Comparison of ENCODE assay signal across 12 mouse cellular contexts in the genomic region with DNA sequence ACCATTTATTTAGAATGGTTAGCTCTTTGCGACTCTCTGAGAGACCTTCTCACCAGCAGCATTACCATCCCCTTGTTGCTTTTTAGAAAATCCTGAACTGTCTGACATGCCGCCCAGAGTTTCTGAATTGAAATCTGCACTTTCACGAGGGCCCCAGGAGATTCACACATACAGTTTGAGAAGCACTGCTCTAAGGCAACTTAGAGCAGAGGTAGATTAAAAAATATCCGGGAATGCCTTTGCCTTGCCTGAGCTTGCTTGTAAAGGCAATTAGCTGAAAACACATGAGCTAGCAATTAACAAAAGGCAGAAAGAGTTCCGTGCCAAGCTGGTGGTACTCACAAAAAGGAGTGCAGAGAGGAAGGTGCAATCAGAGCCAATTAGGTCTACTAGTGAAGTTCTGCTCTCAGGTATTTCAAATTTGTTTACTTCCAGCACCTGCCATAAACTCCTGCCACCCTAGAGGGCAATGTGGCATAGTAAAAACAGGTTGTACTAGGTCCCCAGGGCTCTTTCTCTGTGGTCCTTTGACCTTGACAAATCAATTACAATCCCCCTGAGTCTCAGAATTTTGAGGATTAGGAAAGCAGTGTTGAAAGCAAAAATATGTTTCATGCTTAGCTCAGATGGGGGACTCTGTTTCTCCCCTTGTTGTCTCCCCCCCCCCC.
DNase-seq lines count a peak whose midpoint lies in the region; ATAC-seq and TF ChIP-seq lines count a peak whose summit lies in the region.
"Had no signal": no experiment of that assay in that cellular context is flagged by ENCODE, and none has a peak within 500 bp of the region (broad histone marks: within the 10 kb centered on the region; RNA-seq: fewer than 3 reads in every experiment).

No protein-coding gene starts in this region.

- H3K27me3 ChIP-seq in forebrain, embryonic 16.5 days (replicated peaks; ENCODE audit: control insufficient read depth, insufficient read depth, low read length), result no peaks in the 10 kb centered on the region
- H3K27me3 ChIP-seq in midbrain, postnatal 0 days (ENCODE audit: insufficient read depth, low read length), result no peaks in the 10 kb centered on the region
- H3K27me3 ChIP-seq: hindbrain, embryonic 13.5 days had no signal

- peak; percentile 51 for TF ChIP-seq CTCF in midbrain, postnatal 0 days (IDR thresholded peaks at IDR 0.05)

- H3K9me3 ChIP-seq in forebrain, embryonic 16.5 days (ENCODE audit: control insufficient read depth, low read length), result no peaks in the 10 kb centered on the region
- H3K9me3 ChIP-seq in midbrain, postnatal 0 days (ENCODE audit: low read length), result no peaks in the 10 kb centered on the region
- H3K9me3 ChIP-seq: hindbrain, embryonic 13.5 days had no signal

- peak; percentile 1 to 4 for DNase-seq in cerebellum, postnatal 14 days
- no peak for DNase-seq in cerebellum, adult 11-12 months
- peak; percentile 1 for DNase-seq in left cerebral cortex, postnatal 4 days
- DNase-seq in left cerebral cortex, adult 11 months (ENCODE audit: low spot score), result no peak
- peak; percentile 42 for DNase-seq in midbrain, postnatal 0 days (ENCODE audit: low spot score)
- DNase-seq: cerebellum, adult 18-20 months; heart, adult 18-20 months; lung, adult 18-20 months had no signal

- H3K36me3 ChIP-seq in forebrain, embryonic 16.5 days (ENCODE audit: control insufficient read depth, insufficient read depth), result no peaks in the 10 kb centered on the region
- H3K36me3 ChIP-seq in midbrain, postnatal 0 days (ENCODE audit: insufficient read depth, low read length), result no peaks in the 10 kb centered on the region
- H3K36me3 ChIP-seq: hindbrain, embryonic 13.5 days had no signal

- ATAC-seq in forebrain, embryonic 16.5 days, result peak; percentile 61
- ATAC-seq in midbrain, postnatal 0 days (ENCODE audit: low FRiP score), result no peak
- ATAC-seq in megakaryocyte, adult 5-6 weeks (ENCODE audit: poor library complexity, severe bottlenecking), result no peak
- ATAC-seq in granulocyte monocyte progenitor cell, adult 5-6 weeks (replicated peaks; ENCODE audit: poor library complexity, severe bottlenecking), result no peak

- no peak overlapping the region for H3K4me2 ChIP-seq in forebrain, embryonic 16.5 days (ENCODE audit: low read length)
- H3K4me2 ChIP-seq in midbrain, postnatal 0 days (ENCODE audit: low read depth, low read length, poor library complexity, severe bottlenecking), result no peak overlapping the region
- H3K4me2 ChIP-seq: hindbrain, embryonic 13.5 days had no signal

- WGBS in forebrain, embryonic 16.5 days, result 31% methylated on average over 5 of the region's 5 CpGs
- 51% methylated on average over 5 of the region's 5 CpGs for WGBS in midbrain, postnatal 0 days

- no peaks in the 10 kb centered on the region for H3K4me1 ChIP-seq in forebrain, embryonic 16.5 days (replicated peaks; ENCODE audit: control insufficient read depth, insufficient read depth, low read length)
- H3K4me1 ChIP-seq in midbrain, postnatal 0 days (ENCODE audit: insufficient read depth, low read length), result no peaks in the 10 kb centered on the region
- H3K4me1 ChIP-seq: hindbrain, embryonic 13.5 days had no signal

- no peak overlapping the region for H3K4me3 ChIP-seq in forebrain, embryonic 16.5 days (replicated peaks; ENCODE audit: low read length)
- H3K4me3 ChIP-seq in midbrain, postnatal 0 days (ENCODE audit: low read depth, low read length), result no peak overlapping the region
- H3K4me3 ChIP-seq: hindbrain, embryonic 13.5 days had no signal

- intact Hi-C loops in left cerebral cortex, postnatal 4 days (cut with DNase I), result no loop called here

- H3K9ac ChIP-seq in forebrain, embryonic 16.5 days (replicated peaks; ENCODE audit: low read depth, low read length), result no peak overlapping the region
- no peak overlapping the region for H3K9ac ChIP-seq in midbrain, postnatal 0 days (replicated peaks; ENCODE audit: low read length, poor library complexity, severe bottlenecking)
- H3K9ac ChIP-seq: hindbrain, embryonic 13.5 days had no signal

- H3K27ac ChIP-seq in forebrain, embryonic 16.5 days (ENCODE audit: low read length), result no peak overlapping the region
- H3K27ac ChIP-seq in midbrain, postnatal 0 days (ENCODE audit: low read depth, low read length), result no peak overlapping the region
- H3K27ac ChIP-seq: hindbrain, embryonic 13.5 days had no signal

Comparison
In these comparisons a context has a peak if more than half of its experiments do, and no peak if none do; other contexts are left out.
1. DNase-seq: peak in cerebellum, postnatal 14 days (2 of 2), left cerebral cortex, postnatal 4 days (single experiment) and midbrain, postnatal 0 days (single experiment); none in cerebellum, adult 11-12 months (single experiment) and left cerebral cortex, adult 11 months (single experiment).